Mouse (Mus musculus): ENCODE data around the gene Gm42669. TPM values are rescaled to one million over a fixed set of nuclear protein-coding genes. Genes with fewer than 3 reads are reported as not detected.

Gm42669 gene
- total RNA-seq, 2 experiments from 2014 or later = not detected

DNA sequence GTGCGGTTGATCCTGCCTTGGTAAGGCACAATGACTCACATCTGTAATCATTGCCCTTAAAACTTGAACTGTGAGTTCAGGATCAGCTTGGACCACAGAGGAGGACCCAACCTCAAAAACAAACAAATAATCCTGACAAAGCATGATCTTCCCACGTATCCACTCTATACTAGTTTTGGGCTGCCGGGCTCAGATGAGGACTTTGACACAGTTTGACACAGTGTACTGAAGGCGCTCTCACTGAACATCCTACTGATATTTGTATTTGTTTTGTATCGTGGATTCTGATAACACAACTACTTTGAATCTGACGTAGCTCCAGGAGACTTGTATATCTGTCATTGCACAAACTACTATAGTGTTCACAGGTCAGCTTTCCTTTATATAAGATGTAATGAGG lies 14.0 kb downstream of the Gm42669 start:
- DNase-seq = no peak

DNA sequence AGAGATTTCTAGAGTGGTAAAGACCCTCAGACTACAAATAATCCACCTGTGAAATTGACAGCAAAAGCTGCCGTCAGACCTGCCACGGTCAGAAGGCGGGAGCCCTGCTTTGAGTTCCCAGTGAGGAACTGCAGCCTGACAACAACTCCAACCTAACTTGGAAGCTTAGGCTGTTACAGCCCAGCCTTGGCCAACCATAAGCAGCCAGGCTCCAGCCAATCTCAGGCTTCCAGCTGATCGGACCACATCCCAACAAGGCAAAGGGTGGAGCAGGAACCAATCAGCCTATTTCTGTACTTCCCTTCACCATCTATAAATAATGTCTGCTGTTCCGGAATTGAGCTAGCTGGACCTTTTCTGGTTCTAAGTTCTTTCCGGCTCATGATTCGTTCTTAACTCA lies 14.5 kb downstream of the Gm42669 start:
- peak; percentile 58 for DNase-seq

DNA sequence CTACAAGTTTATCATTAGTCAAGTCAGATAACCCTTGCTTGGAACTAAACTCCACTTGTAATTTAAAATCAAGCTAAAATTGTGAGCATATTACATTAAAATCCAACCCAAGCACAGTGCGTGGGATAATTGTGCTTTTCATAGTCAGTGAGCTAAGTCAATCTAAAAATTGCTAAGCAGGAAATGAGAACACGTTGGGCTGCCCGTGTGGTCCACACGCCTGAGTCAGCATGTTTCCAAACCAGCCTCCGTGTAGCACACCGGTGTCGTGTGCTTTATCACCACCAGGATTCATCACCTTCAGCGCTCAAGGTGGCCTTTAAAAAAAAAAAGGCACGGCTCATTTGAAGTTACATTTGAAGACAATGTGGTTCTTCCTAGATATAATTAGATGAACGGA lies 16.9 kb downstream of the Gm42669 start:
- no peak for DNase-seq

DNA sequence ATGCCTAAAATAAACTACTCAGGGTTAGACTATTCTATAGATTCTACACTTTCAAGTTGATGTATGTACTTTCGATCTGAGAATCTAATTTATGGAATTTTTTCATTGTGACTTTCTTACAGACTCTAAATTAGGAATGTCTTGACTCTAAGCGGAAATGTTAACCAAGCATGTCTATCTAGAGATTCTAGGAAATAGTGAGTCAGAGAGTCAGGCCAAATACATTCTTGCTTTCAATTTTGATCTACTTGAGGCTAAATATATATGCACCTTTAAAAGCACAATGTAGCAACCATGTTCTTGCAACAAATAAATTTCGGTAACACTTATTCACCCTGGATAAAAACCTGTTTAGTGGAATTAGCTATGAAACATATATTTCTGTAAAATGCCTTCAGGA lies 21.4 kb downstream of the Gm42669 start:
- DNase-seq = no peak

DNA sequence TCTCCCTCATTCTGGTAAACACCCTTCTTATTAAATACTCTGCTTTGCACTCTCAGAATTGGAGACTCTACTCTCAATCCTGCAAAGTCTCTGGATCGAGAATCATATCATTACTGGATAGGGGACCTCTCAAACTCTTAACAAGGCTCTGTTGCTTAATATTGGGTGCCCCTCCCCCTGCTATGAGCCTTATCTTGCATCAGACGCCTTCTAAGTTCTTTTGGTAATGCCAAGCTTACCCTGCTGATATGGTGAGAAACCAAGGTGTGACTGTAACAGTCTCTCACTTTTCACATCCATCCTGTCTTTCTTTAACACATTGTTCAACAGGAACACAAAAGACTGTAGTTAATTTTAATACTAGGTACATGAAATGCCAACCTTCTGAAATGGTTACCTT lies 26.2 kb downstream of the Gm42669 start:
- no peak for DNase-seq

DNA sequence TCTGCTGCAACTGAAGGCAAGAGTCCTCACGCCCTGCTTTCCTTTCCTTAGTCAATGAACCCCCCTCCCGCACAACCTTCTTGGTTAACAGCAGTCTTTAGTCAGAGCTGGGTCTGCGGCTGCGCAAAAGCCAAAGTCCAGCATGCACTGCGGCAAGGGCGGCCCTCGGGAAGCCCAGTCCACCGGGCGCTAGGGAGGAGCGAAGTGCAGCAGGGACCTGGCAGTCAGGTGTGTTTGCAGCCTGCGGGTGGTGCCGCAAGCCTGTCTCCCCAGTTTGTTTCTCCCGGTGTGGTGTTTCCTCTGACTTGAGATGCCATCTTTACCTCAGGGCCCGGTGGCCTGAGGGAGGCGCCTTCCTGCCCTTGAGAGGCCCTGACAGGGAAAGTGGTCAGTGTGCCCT lies 27.2 kb downstream of the Gm42669 start, which contains the start of gene 1700028K03Rik:
1700028K03Rik (plus strand) TSS at position 129 of the 400 bp plus-strand sequence.
- DNase-seq = no peak

DNA sequence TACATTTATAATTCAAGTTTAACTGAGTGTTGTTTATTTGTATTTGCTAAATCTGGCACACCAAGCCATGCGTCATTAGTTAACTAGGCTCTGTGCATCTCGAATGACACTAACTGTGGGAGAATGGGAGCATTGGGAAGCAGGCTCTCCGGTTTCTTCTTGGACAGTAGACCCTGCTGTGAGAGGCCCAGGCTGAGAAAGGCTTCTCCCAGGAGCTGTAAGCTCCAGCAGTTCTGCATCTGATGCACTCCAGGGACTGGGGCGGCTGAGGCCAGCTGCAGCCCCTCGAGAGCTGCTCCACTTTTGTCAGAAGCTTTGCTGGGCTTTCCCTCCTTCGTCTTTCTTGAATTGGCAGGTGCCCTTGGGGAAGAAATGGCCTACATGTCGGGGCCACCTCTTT lies 34.3 kb downstream of the Gm42669 start:
- DNase-seq = peak; percentile 70

DNA sequence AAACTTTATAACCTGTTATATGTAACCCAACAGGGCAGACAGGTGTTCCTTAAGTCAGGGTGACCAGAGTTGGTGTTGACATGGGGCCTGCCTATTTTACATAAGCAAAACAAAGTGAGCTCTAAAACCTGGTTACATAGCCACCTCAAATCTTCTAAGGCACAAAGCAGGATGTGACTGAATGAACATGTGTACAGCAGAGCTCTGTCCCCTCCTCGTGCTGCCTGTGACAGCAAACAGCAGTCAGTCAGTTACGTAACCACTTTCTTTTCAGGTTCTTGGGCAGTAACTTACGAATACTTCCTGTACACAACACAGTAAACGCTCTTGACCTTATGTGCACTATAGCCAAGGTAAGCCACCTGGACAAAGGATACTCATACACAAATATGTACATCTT lies 38.5 kb downstream of the Gm42669 start:
- no peak for DNase-seq

DNA sequence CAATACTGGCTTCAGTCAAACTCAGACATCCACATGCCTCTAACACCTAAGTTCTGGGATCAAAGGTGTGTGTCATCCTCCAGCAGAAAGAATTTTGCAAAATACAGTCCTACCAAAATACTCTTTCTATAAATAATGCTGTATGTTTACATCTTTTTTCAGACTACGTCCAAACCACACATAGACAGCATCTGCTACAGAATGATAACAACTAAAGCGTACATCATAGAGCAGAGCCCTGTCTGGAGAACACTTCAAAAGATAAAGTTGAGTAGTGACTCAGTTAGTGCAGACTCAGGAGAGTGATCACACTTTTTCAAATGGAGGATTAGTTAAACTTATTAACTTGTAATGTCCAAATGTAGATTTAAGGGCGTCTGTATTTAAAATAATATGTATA lies 40.5 kb downstream of the Gm42669 start:
- no peak for DNase-seq

DNA sequence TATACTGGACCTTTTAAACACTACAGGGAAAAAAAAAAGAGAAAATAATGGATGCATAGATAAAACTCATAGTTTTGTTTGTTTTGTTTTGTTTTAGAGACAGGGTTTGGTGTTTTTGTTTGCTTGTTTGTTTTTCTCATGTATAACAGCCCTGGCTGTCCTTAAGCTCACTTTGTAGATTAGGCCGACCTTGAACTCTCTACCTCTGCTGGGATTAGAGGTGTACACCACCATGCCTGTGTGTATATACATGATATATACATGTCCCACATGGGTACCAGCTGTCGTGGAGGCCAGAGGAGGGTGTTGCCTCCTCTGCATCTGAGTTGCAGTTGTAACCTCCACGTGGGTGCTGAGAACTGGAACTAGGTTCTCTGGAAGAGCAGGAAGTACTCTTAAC lies 41.0 kb downstream of the Gm42669 start:
- no peak for DNase-seq

DNA sequence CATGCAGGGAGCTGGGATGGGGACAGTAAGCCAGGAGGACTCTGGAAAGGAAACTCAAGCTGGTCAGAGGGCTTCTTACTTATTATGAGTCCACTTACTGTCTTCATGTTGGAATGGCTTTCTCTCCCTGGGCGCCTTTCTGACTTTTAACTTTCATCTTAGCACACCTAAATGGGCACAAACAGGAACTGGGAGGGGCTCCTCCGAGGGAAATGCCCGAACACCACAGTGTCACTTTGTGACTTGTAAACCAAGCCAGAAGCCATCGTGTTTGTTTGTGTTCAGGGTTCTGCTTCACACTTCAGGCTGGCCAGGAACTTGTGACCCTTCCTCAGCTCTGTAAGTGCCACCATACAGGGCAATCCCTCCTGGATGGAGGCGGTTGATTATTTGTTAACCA lies 46.9 kb downstream of the Gm42669 start:
- no peak for DNase-seq

DNA sequence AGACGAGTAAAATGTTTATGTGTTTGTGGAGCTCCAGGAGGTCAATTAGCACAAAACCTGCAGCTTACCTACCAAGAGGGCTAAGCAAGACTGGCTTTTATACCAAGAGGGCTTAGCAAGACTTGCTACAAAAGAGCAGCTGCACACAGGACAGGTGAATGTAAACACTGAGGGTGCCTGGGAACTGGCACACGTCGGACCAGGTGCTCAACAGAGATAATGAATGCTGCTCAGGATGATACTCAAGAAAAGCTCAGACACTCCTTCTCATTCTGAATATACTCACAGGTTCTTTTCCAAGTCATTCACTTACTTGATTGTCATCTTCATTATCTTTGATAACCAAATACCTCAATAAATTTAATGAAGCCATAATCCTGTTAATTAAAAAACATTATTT lies 49.5 kb downstream of the Gm42669 start:
- DNase-seq = no peak

DNA sequence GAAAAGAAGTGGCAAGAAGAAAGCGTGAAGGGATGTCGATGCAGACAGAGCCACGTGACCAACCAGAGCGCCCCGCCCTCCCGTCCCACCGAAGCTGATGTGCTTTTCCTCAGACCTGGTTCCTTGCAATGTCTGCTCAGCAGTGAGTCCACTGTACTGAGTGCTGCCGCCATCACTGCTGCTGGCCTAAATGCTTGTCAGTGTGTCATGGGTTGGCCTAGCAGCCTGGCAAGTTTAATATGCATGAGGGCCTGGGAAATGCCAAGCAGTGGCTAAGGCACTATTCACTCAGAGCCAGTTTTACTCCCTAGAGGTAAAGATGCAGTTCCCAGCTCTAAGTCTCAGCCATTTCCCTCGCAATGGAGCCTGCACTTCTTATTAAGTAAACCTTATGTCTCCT lies 61.7 kb downstream of the Gm42669 start:
- no peak for DNase-seq

DNA sequence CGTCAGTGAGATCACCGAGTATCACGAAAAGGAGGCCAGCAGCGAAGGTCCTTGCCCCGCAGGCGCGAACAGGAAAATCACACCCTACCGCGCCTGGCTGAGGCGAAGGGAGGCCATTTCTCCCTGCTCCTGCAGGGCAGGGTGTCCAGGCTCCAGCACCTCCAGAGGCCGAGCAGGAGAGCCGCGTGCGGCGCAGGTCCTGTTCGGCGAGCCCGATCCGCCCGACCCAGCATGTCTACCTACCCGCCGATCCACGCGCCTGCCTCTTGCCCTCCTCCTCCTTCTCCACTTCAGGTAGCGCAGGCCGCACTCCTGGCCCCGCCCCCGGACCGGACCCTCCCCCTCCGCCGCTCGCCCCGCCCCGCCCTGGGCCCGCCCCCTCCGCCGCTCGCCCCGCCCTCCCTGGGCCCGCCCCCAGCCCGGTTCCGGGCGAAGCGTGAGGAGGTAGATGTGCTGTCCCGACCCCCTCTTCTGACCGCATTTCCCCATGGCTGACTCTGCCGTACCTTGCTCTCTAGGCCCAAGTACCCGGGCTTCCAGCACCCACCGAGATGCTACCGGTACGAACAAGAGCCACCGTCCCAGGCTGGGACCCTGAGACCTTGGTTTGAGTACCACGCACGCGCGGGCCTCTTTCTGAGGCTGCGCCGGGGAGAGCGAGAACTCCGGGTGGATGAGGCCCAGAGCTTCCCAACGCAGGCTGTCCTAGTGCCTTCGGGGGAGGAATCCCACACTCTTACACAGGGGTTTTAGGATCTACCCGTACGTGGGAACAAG lies 90.1 kb downstream of the Gm42669 start, which contains the start of the genes Rpap2 and Glmn:
Rpap2 (plus strand) TSS at position 73 of the 777 bp plus-strand sequence.
Glmn (minus strand) TSS at position 588 of the 777 bp plus-strand sequence.
- peak; percentile 84 for DNase-seq

DNA sequence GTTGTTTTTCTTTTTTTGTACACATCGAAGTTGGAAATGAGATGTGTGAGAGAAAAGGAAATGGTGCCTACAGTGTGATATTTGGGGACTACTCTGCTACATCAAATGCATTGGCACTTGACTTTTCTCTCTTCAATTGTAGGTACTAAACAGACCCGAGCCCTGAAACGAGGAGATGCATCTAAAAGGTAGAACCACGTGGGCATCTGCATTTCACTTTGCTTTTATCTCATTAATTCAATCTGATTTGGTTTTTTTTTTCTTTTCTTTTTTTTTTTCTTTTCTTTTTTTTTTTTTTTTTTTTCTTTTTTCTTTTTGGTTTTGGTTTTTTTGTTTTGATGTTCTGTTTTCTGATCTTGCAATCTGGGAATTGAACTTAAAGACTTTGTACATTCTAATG lies 91.0 kb downstream of the Gm42669 start:
- no peak for DNase-seq

DNA sequence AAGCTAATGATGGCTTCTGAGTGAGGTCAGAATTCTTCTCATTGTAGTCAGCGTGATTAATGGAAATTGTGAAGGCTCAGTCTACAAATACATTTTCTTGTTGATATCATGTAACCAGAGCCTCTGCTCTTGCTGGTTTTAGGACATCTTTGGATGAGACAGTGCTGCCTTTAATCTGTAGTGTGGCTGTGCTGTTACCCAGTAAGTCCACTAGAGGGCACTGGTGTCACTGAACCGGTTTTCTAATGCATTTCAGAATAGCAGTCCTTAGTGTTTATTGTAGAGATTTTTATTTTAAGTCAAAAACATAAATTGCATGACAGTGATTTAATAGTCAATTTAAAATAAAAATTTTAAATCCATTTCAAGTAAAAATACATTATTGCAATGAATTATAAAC lies 103.8 kb downstream of the Gm42669 start:
- peak; percentile 13 for DNase-seq

DNA sequence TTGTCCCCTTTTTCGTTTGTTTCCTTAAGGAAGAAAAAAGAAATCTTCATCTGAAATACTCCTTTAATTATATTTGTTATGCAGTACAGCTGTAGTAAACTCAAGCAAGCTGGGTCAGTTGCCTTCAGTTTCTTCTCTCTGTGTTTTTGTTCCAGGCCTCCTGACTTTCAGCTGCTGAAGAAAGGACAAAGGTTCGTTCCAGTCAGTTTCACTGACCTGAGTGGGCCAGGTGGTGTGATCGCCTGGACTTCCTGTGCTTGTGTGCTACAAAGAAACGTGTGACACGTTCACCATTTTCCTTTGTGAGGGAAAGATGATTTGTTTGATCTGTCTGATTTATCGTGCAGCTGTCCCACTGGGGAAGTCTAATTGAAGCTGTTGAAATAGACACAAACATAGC lies 110.6 kb downstream of the Gm42669 start:
- no peak for DNase-seq

DNA sequence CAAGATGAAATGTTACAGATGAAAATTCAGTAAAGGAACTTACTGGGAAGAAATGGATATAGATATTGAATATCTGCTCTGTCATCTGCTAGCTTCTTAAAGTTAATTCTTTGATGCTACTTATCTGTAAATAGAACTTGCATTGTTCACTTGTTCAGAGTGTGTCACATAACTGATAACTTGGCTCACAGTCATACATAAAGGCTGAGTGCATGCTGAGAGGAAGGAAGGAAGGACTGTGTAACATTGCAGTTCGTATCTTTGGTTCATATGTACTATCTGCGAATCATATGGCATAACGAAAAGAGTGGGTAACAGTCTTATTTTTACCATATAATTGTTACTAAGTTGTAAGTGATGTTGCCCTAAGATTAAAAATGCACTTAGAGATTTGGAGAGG lies 113.9 kb downstream of the Gm42669 start:
- DNase-seq = no peak

Other genes with a start within 250 kb of the Gm42669 start
- 10 to 100 TPM; 13.6 to 20.1 TPM for gene Tgfbr3, start 218.0 kb upstream of the Gm42669 start, total RNA-seq (2021)
- 1 to 10 TPM; 2.3 to 2.4 TPM for gene Brdt, start 176.5 kb upstream of the Gm42669 start, total RNA-seq (2021)
- gene Ephx4, start 104.9 kb upstream of the Gm42669 start, total RNA-seq (2021) = under 1 TPM; 0.64 to 0.75 TPM
- gene Lpcat2b, start 76.1 kb upstream of the Gm42669 start, total RNA-seq (2021) = not detected
- 10 to 100 TPM in 1 of 2 experiments, 1 to 10 TPM in 1; 8.7 to 10.8 TPM for gene Btbd8, start 69.6 kb upstream of the Gm42669 start, total RNA-seq (2021)
- not detected for gene 1700028K03Rik, start 27.1 kb downstream of the Gm42669 start, total RNA-seq (2021)
- gene Rpap2, start 89.8 kb downstream of the Gm42669 start, total RNA-seq (2021) = 10 to 100 TPM; 10.3 to 11.3 TPM
- 1 to 10 TPM; 5.3 to 5.8 TPM for gene Glmn, start 90.3 kb downstream of the Gm42669 start, total RNA-seq (2021)
- under 1 TPM in 1 of 2 experiments, not detected in 1; 0.29 TPM for gene Gfi1, start 218.4 kb downstream of the Gm42669 start, total RNA-seq (2021)

Data from gastrocnemius, postnatal 25 days (tissue).